Mouse (Mus musculus) liver, embryonic 15.5 days (tissue): Measurements from ENCODE around the gene Myocd. TPM values are rescaled to one million over a fixed set of nuclear protein-coding genes. Genes with fewer than 3 reads are reported as not detected.

Experiments
- ATAC-seq: fragments of 200-750 bp; cut with Nextera tagmentation; 2 replicates; pipeline ENCODE4 v1.8.0; 2017; ENCODE audit warnings: moderate number of reproducible peaks, mild to moderate bottlenecking, moderate library complexity; ENCODE audit not compliant: insufficient read depth
- H3K27ac ChIP-seq: fragments of 300-500 bp; sonication (generic); replicated peaks from 2 replicates; pipeline ENCODE4 v1.5.1; 2015; ENCODE audit warnings: mild to moderate bottlenecking, inconsistent platforms
- H3K27me3 ChIP-seq: fragments of 300-500 bp; sonication (generic); 2 replicates; pipeline ENCODE4 v1.6.1; 2015; ENCODE audit warnings: mild to moderate bottlenecking, inconsistent platforms
- H3K36me3 ChIP-seq: fragments of 300-500 bp; sonication (generic); replicated peaks from 2 replicates; pipeline ENCODE4 v1.6.1; 2015; ENCODE audit warnings: moderate library complexity, mild to moderate bottlenecking, inconsistent platforms
- H3K4me1 ChIP-seq: fragments of 300-500 bp; sonication (generic); replicated peaks from 2 replicates; pipeline ENCODE4 v1.6.1; 2015; ENCODE audit warnings: inconsistent platforms
- H3K4me2 ChIP-seq: fragments of 300-500 bp; sonication (generic); 2 replicates; pipeline ENCODE4 v1.6.1; 2015; ENCODE audit warnings: moderate library complexity, mild to moderate bottlenecking, inconsistent platforms
- H3K4me3 ChIP-seq: fragments of 300-500 bp; sonication (generic); replicated peaks from 2 replicates; pipeline ENCODE4 v1.5.1; 2015; ENCODE audit warnings: mild to moderate bottlenecking, inconsistent platforms
- H3K9ac ChIP-seq: fragments of 300-500 bp; sonication (generic); 2 replicates; pipeline ENCODE4 v1.6.1; 2015; ENCODE audit warnings: moderate library complexity, mild to moderate bottlenecking, inconsistent platforms
- H3K9me3 ChIP-seq: fragments of 300-500 bp; sonication (generic); replicated peaks from 2 replicates; pipeline ENCODE4 v1.6.1; 2016; ENCODE audit warnings: inconsistent platforms
- WGBS: fragments of 180-500 bp; shearing (Covaris S2); methylation state at CpG from one replicate; pipeline ENCODE4 v1.1.7; 2015; ENCODE audit warnings: mixed read lengths; ENCODE audit not compliant: insufficient replicate concordance; 5-methylcytosine and 5-hydroxymethylcytosine counted together
- polyA plus RNA-seq: library from polyadenylated mRNA; unstranded; fragments of >200 nt; fragmentation: Nextera tagmentation; extraction: Ambion mirVana; gene quantifications from 2 replicates; pipeline ENCODE4 v1.2.1, GENCODE M21; 2015

The Myocd gene
- 0.05 and 0.06 TPM in 2 replicates for polyA plus RNA-seq

GRCm38 (mm10) chr11:65269851-65270473, at the start of gene Myocd:
TSS of gene Myocd (minus strand) at chr11:65269989.
- Histone ChIP-seq H3K9me3 (no peaks in the 10 kb centered on the region), H3K4me1 (no peaks in the 10 kb centered on the region), H3K36me3 (no peaks in the 10 kb centered on the region), H3K9ac (no peak within 1 kb of the TSS), H3K4me3 (no peak within 1 kb of the TSS), H3K27me3 (peaks cover 31% of the 10 kb centered on the region), H3K4me2 (peak within 1 kb of the TSS; percentile 20; the same call in 1 of the 2 replicates), H3K27ac (no peak within 1 kb of the TSS)
- 1% methylated on average over 37 of the region's 37 CpGs for WGBS
- ATAC-seq, result no peak

- 21% methylated on average over 3 of the region's 3 CpGs for WGBS
- H3K9me3 ChIP-seq, result no peaks in the 10 kb centered on the region
These were observed 34.0 kb upstream of the Myocd start for GRCm38 (mm10) chr11:65303824-65304223.

GRCm38 (mm10) chr11:65294128-65294833, 24.5 kb upstream of the Myocd start:
- no peak for ATAC-seq
- Histone ChIP-seq H3K4me2 (no peak overlapping the region), H3K27ac (no peak overlapping the region), H3K9ac (no peak overlapping the region), H3K36me3 (no peaks in the 10 kb centered on the region), H3K27me3 (peaks cover 3% of the 10 kb centered on the region; the same call in 1 of the 2 replicates), H3K4me1 (no peaks in the 10 kb centered on the region), H3K9me3 (no peaks in the 10 kb centered on the region), H3K4me3 (no peak overlapping the region)
- WGBS, result 65% methylated on average over 10 of the region's 10 CpGs

More at GRCm38 (mm10) chr11:65303824-65304223, 34.0 kb upstream of the Myocd start:
- Histone ChIP-seq H3K27me3 (no peaks in the 10 kb centered on the region), H3K9ac (no peak overlapping the region), H3K4me2 (no peak overlapping the region), H3K36me3 (no peaks in the 10 kb centered on the region), H3K27ac (no peak overlapping the region), H3K4me3 (no peak overlapping the region), H3K4me1 (no peaks in the 10 kb centered on the region)
- no peak for ATAC-seq

GRCm38 (mm10) chr11:65292994-65293393, 23.2 kb upstream of the Myocd start:
- Histone ChIP-seq H3K4me3 (no peak overlapping the region), H3K9me3 (no peaks in the 10 kb centered on the region), H3K27me3 (peaks cover 3% of the 10 kb centered on the region; the same call in 1 of the 2 replicates), H3K9ac (no peak overlapping the region), H3K4me2 (no peak overlapping the region), H3K27ac (no peak overlapping the region), H3K4me1 (no peaks in the 10 kb centered on the region), H3K36me3 (no peaks in the 10 kb centered on the region)
- ATAC-seq, result no peak

GRCm38 (mm10) chr11:65287706-65288105, 17.9 kb upstream of the Myocd start:
- Histone ChIP-seq H3K9me3 (no peaks in the 10 kb centered on the region), H3K9ac (no peak overlapping the region), H3K4me1 (no peaks in the 10 kb centered on the region), H3K36me3 (no peaks in the 10 kb centered on the region), H3K27ac (no peak overlapping the region), H3K4me3 (no peak overlapping the region), H3K27me3 (no peaks in the 10 kb centered on the region), H3K4me2 (no peak overlapping the region)
- 70% methylated on average over 8 of the region's 8 CpGs for WGBS
- ATAC-seq, result no peak

GRCm38 (mm10) chr11:65286211-65286610, 16.4 kb upstream of the Myocd start:
- no peaks in the 10 kb centered on the region for H3K9me3 ChIP-seq
- ATAC-seq, result no peak
- no peaks in the 10 kb centered on the region for H3K4me1 ChIP-seq
- no peak overlapping the region for H3K27ac ChIP-seq
- WGBS, result 67% methylated on average over 2 of the region's 2 CpGs
- H3K9ac ChIP-seq, result no peak overlapping the region
- no peak overlapping the region for H3K4me2 ChIP-seq
- H3K4me3 ChIP-seq, result no peak overlapping the region
- H3K27me3 ChIP-seq, result no peaks in the 10 kb centered on the region
- no peaks in the 10 kb centered on the region for H3K36me3 ChIP-seq

- Histone ChIP-seq H3K4me2 (no peak overlapping the region), H3K4me1 (no peaks in the 10 kb centered on the region), H3K9me3 (no peaks in the 10 kb centered on the region), H3K4me3 (no peak overlapping the region), H3K36me3 (no peaks in the 10 kb centered on the region), H3K27me3 (peaks cover 9% of the 10 kb centered on the region), H3K27ac (no peak overlapping the region), H3K9ac (no peak overlapping the region)
- 61% methylated on average over 6 of the region's 6 CpGs for whole genome bisulfite sequencing
- no peak for ATAC-seq
These were observed 5.7 kb upstream of the Myocd start for GRCm38 (mm10) chr11:65275441-65275840.

- no peaks in the 10 kb centered on the region for H3K4me1 ChIP-seq
- no peak overlapping the region for H3K4me3 ChIP-seq
- 12% methylated on average over 4 of the region's 4 CpGs for WGBS
- no peaks in the 10 kb centered on the region for H3K9me3 ChIP-seq
- no peak overlapping the region for H3K4me2 ChIP-seq
- H3K27me3 ChIP-seq, result peaks cover 31% of the 10 kb centered on the region
- ATAC-seq, result no peak
- no peak overlapping the region for H3K9ac ChIP-seq
- H3K27ac ChIP-seq, result no peak overlapping the region
- H3K36me3 ChIP-seq, result no peaks in the 10 kb centered on the region
These were observed 1.2 kb upstream of the Myocd start for GRCm38 (mm10) chr11:65271000-65271399.

GRCm38 (mm10) chr11:65268310-65268709, 1.5 kb downstream of the Myocd start:
- Histone ChIP-seq H3K4me3 (no peak overlapping the region), H3K36me3 (no peaks in the 10 kb centered on the region), H3K4me1 (no peaks in the 10 kb centered on the region), H3K9ac (no peak overlapping the region), H3K27ac (no peak overlapping the region), H3K4me2 (no peak overlapping the region), H3K9me3 (no peaks in the 10 kb centered on the region), H3K27me3 (peaks cover 31% of the 10 kb centered on the region)
- ATAC-seq, result no peak
- WGBS, result 49% methylated on average over 4 of the region's 4 CpGs

- Histone ChIP-seq H3K4me1 (no peaks in the 10 kb centered on the region), H3K9me3 (no peaks in the 10 kb centered on the region), H3K4me2 (no peak overlapping the region), H3K27ac (no peak overlapping the region), H3K9ac (no peak overlapping the region), H3K4me3 (no peak overlapping the region), H3K27me3 (peaks cover 2% of the 10 kb centered on the region; the same call in 1 of the 2 replicates), H3K36me3 (no peaks in the 10 kb centered on the region)
- WGBS, result 46% methylated on average over 6 of the region's 6 CpGs
- ATAC-seq, result no peak
These were observed 6.3 kb downstream of the Myocd start for GRCm38 (mm10) chr11:65263466-65263865.

GRCm38 (mm10) chr11:65258997-65259396, 10.8 kb downstream of the Myocd start:
- WGBS, result 67% methylated on average over 4 of the region's 4 CpGs
- no peak for ATAC-seq

More at GRCm38 (mm10) chr11:65258997-65259396, 10.8 kb downstream of the Myocd start:
- Histone ChIP-seq H3K4me2 (no peak overlapping the region), H3K27ac (no peak overlapping the region), H3K9me3 (no peaks in the 10 kb centered on the region), H3K4me3 (no peak overlapping the region), H3K9ac (no peak overlapping the region), H3K27me3 (no peaks in the 10 kb centered on the region), H3K36me3 (no peaks in the 10 kb centered on the region), H3K4me1 (no peaks in the 10 kb centered on the region)
